Mouse (Mus musculus) liver, postnatal 0 days (tissue): ENCODE results near the gene Fam193b.

ENCODE experiments used
- CTCF ChIP-seq: sonication (generic); IDR thresholded peaks from 2 replicates; pipeline ENCODE4 v1.5.1; 2016; ENCODE audit warnings: antibody characterized with exemption, low read depth
- EP300 ChIP-seq: IDR thresholded peaks from 2 replicates; pipeline ENCODE4 v1.6.1; 2016; ENCODE audit warnings: antibody characterized with exemption, low read depth, mild to moderate bottlenecking

GRCm38 (mm10) chr13:55525733-55526553, 45.0 kb downstream of the Fam193b start:
- TF ChIP-seq CTCF, result no peak
- TF ChIP-seq EP300, result no peak
